Mouse (Mus musculus): ENCODE results near the gene Gm21820. TPM values are rescaled to one million over a fixed set of nuclear protein-coding genes. Genes with fewer than 3 reads are reported as not detected.
"Not testable (repeated sequence)": the region's sequence is repeated elsewhere in the genome, so short reads cannot be mapped to it uniquely, and the experiment has no call there.

Gene Gm21820
- total RNA-seq (2021) = not detected
- long read RNA-seq, experiment 1 = 0 reads
- long read RNA-seq, experiment 2 = 0 reads

GRCm38 (mm10) chrY:5249341-5249740 lies at the start of gene Gm21820:
Gene Gm21820 (minus strand): TSS chrY:5249441.
- DNase-seq (ENCODE audit: low spot score in 2 of 2) = not testable (repeated sequence)

Other genes with a start within 250 kb of the Gm21820 start
- not detected for gene Gm20918, start 205.5 kb downstream of the Gm21820 start, total RNA-seq (2021)

Data from adrenal gland, postnatal 4 days (tissue).